Mouse (Mus musculus) CH12F3 (cell line): ENCODE data around the gene Olfr247.
"Not testable (repeated sequence)": the region's sequence is repeated elsewhere in the genome, so short reads cannot be mapped to it uniquely, and the experiment has no call there.

ENCODE experiments used
- in situ Hi-C: fragments of 300-500 bp; cut with MboI; formaldehyde crosslinking; loops from 2 replicates; pipeline ENCODE4 v1.14.3; 2020; ENCODE audit warnings: low sequenced_read_pairs

The Olfr247 gene

DNA sequence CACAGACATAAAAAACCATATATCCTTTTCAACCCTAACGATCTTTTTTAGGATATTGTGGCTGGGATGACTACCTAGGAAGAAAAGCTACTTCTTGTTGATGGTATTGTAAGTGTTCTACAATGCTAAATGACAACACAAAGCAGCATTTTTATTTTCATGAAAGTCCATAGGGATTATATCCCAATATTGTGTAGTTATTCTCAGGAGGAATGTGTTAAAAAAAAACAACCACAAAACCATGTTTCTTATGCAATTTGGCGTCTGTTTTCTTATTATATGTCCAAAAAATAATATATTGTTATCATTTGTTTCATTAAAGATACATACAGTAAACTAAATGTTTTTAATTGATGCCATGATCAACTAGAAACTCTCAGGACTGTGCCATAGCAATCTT, at the start of gene Olfr247:
Gene Olfr247 (minus strand): TSS at position 101 of the 400 bp plus-strand sequence.
- in situ Hi-C loops = loop anchor here (25.0 kb wide), 1 partner anchor 111 kb away; no protein-coding TSS in a partner anchor

GRCm38 (mm10) chr10:130012321-130012720, 36.4 kb upstream of the Olfr247 start, which contains the start of gene Olfr820:
Olfr820 (plus strand) TSS chr10:130012621.
- in situ Hi-C loops = no loop called here

- in situ Hi-C loops = not testable (repeated sequence)
Measured at GRCm38 (mm10) chr10:130005366-130005765, 29.4 kb upstream of the Olfr247 start.

DNA sequence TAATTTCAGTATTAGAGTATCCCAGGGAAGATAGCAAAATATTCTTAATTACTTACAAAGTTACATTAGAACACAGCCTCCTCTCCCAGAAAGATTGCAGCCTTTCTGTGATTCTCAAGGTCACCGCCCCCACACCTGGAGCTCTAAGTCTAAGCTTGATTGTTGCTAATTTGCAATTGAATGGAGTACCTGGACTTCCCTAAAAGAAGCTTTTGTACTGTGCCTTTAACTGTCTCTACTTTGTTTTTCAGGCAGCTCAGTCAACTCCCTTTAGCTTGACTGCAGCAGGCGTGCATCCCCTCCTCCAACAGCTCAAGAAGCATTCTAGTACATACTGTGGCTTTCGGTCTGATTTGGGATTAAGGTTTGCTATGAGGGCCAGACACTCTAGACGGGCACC, 28.2 kb upstream of the Olfr247 start:
- in situ Hi-C loops = not testable (repeated sequence)

- in situ Hi-C loops = loop anchor here (25.0 kb wide), 1 partner anchor 102 kb away; no protein-coding TSS in a partner anchor
Measured at GRCm38 (mm10) chr10:129984962-129985361, 9.0 kb upstream of the Olfr247 start, which contains the start of gene Gm10310. Gm10310 (minus strand) TSS chr10:129985062.

GRCm38 (mm10) chr10:129981867-129982266, 5.9 kb upstream of the Olfr247 start:
- in situ Hi-C loops = loop anchor here (25.0 kb wide), 1 partner anchor 105 kb away; no protein-coding TSS in a partner anchor

- in situ Hi-C loops = not testable (repeated sequence)
Measured at GRCm38 (mm10) chr10:129972994-129973393, 2.9 kb downstream of the Olfr247 start.

GRCm38 (mm10) chr10:129967166-129967565, 8.8 kb downstream of the Olfr247 start, which contains the start of gene Olfr819:
Olfr819 (minus strand) TSS chr10:129967266.
- in situ Hi-C loops = not testable (repeated sequence)

DNA sequence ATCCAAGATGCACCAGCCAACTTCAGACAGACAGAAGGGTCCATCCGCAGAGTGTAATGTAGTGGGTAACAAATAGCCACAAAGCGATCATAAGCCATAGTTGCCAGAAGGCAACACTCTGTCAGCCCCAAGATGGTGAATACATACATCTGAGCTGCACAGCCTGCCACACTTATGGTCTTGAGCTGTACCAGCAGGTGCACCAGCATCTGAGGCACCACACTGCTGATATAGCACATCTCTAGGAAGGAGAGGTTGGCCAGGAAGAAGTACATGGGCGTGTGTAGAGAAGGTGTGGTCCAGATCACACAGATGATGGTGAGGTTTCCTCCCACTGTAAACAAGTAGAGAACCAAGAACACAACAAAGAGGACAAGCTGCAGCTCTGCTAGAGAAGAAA, 9.7 kb downstream of the Olfr247 start:
- in situ Hi-C loops = not testable (repeated sequence)

DNA sequence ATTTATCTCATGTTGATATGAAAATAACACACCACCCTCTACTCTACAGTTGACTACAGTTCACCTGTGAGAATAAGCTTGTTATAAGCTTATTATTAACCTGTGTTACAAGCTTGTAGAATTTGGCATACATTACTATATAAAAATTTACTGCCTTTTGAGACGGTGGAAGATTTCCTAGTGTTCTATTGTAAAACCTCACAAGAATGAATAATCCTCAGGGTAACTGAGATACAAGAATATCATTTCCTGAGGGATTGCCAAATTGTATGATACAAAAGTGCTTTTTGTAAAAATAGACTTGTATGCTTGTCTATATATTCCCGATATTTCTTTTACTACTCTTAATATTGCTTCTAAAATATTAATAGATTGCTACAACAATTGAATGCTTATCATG, 26.9 kb downstream of the Olfr247 start, which contains the start of gene Olfr818:
Gene Olfr818 (minus strand): TSS at position 101 of the 400 bp plus-strand sequence.
- in situ Hi-C loops = no loop called here
